Mouse (Mus musculus) adrenal gland, postnatal 10 days (tissue): ENCODE measurements around the gene Mmp19. TPM values are rescaled to one million over a fixed set of nuclear protein-coding genes. Genes with fewer than 3 reads are reported as not detected.

ENCODE experiments used
- DNase-seq: peaks from one replicate; pipeline ENCODE4 v3.0.0; 2021; ENCODE audit warnings: mixed read lengths
- total RNA-seq, 2 experiments: library from RNA; stranded (reverse); gene quantifications; 2 replicates each; pipeline ENCODE4 v1.2.3; 2021

Gene Mmp19
- total RNA-seq, 2 experiments from 2014 or later, result 22.1 to 23.9 TPM

- DNase-seq, result no peak
Observed at GRCm38 (mm10) chr10:128850339-128850738, 59.6 kb downstream of the Mmp19 start.

Other genes starting within 250 kb of the Mmp19 start
- gene Zc3h10, start 243.1 kb upstream of the Mmp19 start, total RNA-seq, result 10 to 100 TPM; 10.5 to 14.7 TPM
- gene Rpl41, start 241.6 kb upstream of the Mmp19 start, total RNA-seq, result 1,000 to 10,000 TPM; 2,762 to 2,852 TPM
- 10 to 100 TPM; 85.1 to 90.9 TPM for gene Pa2g4, start 224.9 kb upstream of the Mmp19 start, total RNA-seq
- gene Erbb3, start 201.3 kb upstream of the Mmp19 start, total RNA-seq, result 10 to 100 TPM in 1 of 2 experiments, 1 to 10 TPM in 1; 10.0 to 11.1 TPM
- gene Rps26, start 164.2 kb upstream of the Mmp19 start, total RNA-seq, result 100 to 1,000 TPM; 696 to 753 TPM
- 1 to 10 TPM in 1 of 2 experiments, under 1 TPM in 1; 0.87 to 2.2 TPM for gene Ikzf4, start 144.9 kb upstream of the Mmp19 start, total RNA-seq
- 10 to 100 TPM; 19.8 to 24.2 TPM for gene Suox, start 116.8 kb upstream of the Mmp19 start, total RNA-seq
- 10 to 100 TPM; 91.4 to 96.1 TPM for gene Rab5b, start 94.6 kb upstream of the Mmp19 start, total RNA-seq
- gene Pmel, start 86.7 kb upstream of the Mmp19 start, total RNA-seq, result 1 to 10 TPM; 2.1 to 2.7 TPM
- 10 to 100 TPM; 33.2 to 38.6 TPM for gene Cdk2, start 85.9 kb upstream of the Mmp19 start, total RNA-seq
- gene Dgka, start 46.1 kb upstream of the Mmp19 start, total RNA-seq, result 10 to 100 TPM; 16.2 to 17.2 TPM
- 10 to 100 TPM; 24.3 to 26.3 TPM for gene Pym1, start 43.0 kb upstream of the Mmp19 start, total RNA-seq
- 10 to 100 TPM; 57.7 to 64.9 TPM for gene Dnajc14, start 13.2 kb downstream of the Mmp19 start, total RNA-seq
- gene Tmem198b, start 13.5 kb downstream of the Mmp19 start, total RNA-seq, result 10 to 100 TPM; 11.0 to 14.1 TPM
- gene Sarnp, start 26.4 kb downstream of the Mmp19 start, total RNA-seq, result 10 to 100 TPM; 52.0 to 55.0 TPM
- 10 to 100 TPM; 28.3 to 30.2 TPM for gene Ormdl2, start 30.7 kb downstream of the Mmp19 start, total RNA-seq
- gene Gdf11, start 100.8 kb downstream of the Mmp19 start, total RNA-seq, result 1 to 10 TPM; 3.0 to 4.5 TPM
- gene Cd63, start 110.1 kb downstream of the Mmp19 start, total RNA-seq, result 100 to 1,000 TPM; 243 to 263 TPM
- gene Rdh5, start 132.0 kb downstream of the Mmp19 start, total RNA-seq, result 10 to 100 TPM; 16.4 to 22.8 TPM
- 100 to 1,000 TPM; 216 to 240 TPM for gene Bloc1s1, start 133.1 kb downstream of the Mmp19 start, total RNA-seq
- 10 to 100 TPM; 24.4 to 36.7 TPM for gene Itga7, start 142.9 kb downstream of the Mmp19 start, total RNA-seq
- 10 to 100 TPM; 17.2 to 32.9 TPM for gene Mettl7b, start 170.1 kb downstream of the Mmp19 start, total RNA-seq
- not detected for gene Olfr9, start 198.5 kb downstream of the Mmp19 start, total RNA-seq
- gene Olfr763, start 219.9 kb downstream of the Mmp19 start, total RNA-seq, result not detected
- not detected for gene Olfr764-ps1, start 249.0 kb downstream of the Mmp19 start, total RNA-seq